Mouse (Mus musculus): ENCODE data around the gene Lclat1.

- no peak for TF ChIP-seq POLR2A (IDR thresholded peaks at IDR 0.05; ENCODE audit: control insufficient read depth in 1 of 2, insufficient read depth in 1 of 2, low read depth in 1 of 2, low read length in 2 of 2, poor library complexity in 1 of 2)
- TF ChIP-seq CTCF (IDR thresholded peaks at IDR 0.05 in 2 of 3, conservative IDR thresholded peaks at IDR 0.05 in 1 of 3; ENCODE audit: control insufficient read depth in 1 of 3, insufficient read depth in 1 of 3, low read depth in 2 of 3, low read length in 3 of 3, poor library complexity in 1 of 3, severe bottlenecking in 1 of 3) = no peak
- TF ChIP-seq ZKSCAN1 (IDR thresholded peaks at IDR 0.05; ENCODE audit: low read depth, low read length) = no peak
- no peak for TF ChIP-seq ZMIZ1 (IDR thresholded peaks at IDR 0.05; ENCODE audit: low read depth, low read length)
- TF ChIP-seq MAFK (IDR thresholded peaks at IDR 0.05; ENCODE audit: borderline replicate concordance, low read depth, low read length) = no peak
- TF ChIP-seq GATA1 (IDR thresholded peaks at IDR 0.05; ENCODE audit: low read depth, low read length) = no peak
- no peak for TF ChIP-seq POLR2AphosphoS5 (IDR thresholded peaks at IDR 0.05; ENCODE audit: borderline replicate concordance, low read depth, low read length)
- TF ChIP-seq EP300 (IDR thresholded peaks at IDR 0.05; ENCODE audit: low read depth in 1 of 2, low read length in 2 of 2) = no peak
- TF ChIP-seq NELFE (IDR thresholded peaks at IDR 0.05; ENCODE audit: low read depth, low read length) = no peak
These were observed 113.0 kb downstream of the Lclat1 start for GRCm38 (mm10) chr17:73220746-73221145.

Measured in MEL (cell line).